Mouse (Mus musculus) CD8-positive naive resting alpha-beta T cell, adult 2 months (primary cell): ENCODE measurements around the gene Slc27a4.
A peak's percentile ranks its signal among the peaks of the same experiment; 100 is the strongest.

Source experiments
- DNase-seq, 2 experiments: peaks; one replicate each; pipeline ENCODE4 v3.0.0; 2022; ENCODE audit warnings: low read depth in 2 of 2, low spot score in 2 of 2

Gene Slc27a4

GRCm38 (mm10) chr2:29820025-29820817 is 17.8 kb downstream of the Slc27a4 start, which contains the start of gene Urm1:
Gene Urm1 (plus strand): TSS chr2:29820075.
- peak in 1 of 2 experiments; percentile 28 for DNase-seq

- DNase-seq = no peak
Observed at GRCm38 (mm10) chr2:29826318-29826925, 24.0 kb downstream of the Slc27a4 start.

- DNase-seq = peak; percentile 89 to 90
Observed at GRCm38 (mm10) chr2:29826926-29827708, 24.7 kb downstream of the Slc27a4 start.

GRCm38 (mm10) chr2:29827709-29828024 is 25.2 kb downstream of the Slc27a4 start:
- no peak for DNase-seq

- no peak for DNase-seq
Observed at GRCm38 (mm10) chr2:29831106-29831505, 28.7 kb downstream of the Slc27a4 start.

- no peak for DNase-seq
Observed at GRCm38 (mm10) chr2:29833796-29834195, 31.4 kb downstream of the Slc27a4 start.

- DNase-seq = no peak
Observed at GRCm38 (mm10) chr2:29835391-29835899, 33.0 kb downstream of the Slc27a4 start.

GRCm38 (mm10) chr2:29839460-29839859 is 37.0 kb downstream of the Slc27a4 start:
- DNase-seq = no peak

- no peak for DNase-seq
Observed at GRCm38 (mm10) chr2:29843231-29844105, 41.0 kb downstream of the Slc27a4 start.

GRCm38 (mm10) chr2:29844115-29844514 is 41.7 kb downstream of the Slc27a4 start:
- no peak for DNase-seq

GRCm38 (mm10) chr2:29844661-29845060 is 42.2 kb downstream of the Slc27a4 start:
- DNase-seq = no peak

GRCm38 (mm10) chr2:29845636-29846035 is 43.2 kb downstream of the Slc27a4 start:
- DNase-seq = no peak

- no peak for DNase-seq
Observed at GRCm38 (mm10) chr2:29846061-29846853, 43.8 kb downstream of the Slc27a4 start.

GRCm38 (mm10) chr2:29846911-29847310 is 44.5 kb downstream of the Slc27a4 start:
- no peak for DNase-seq

GRCm38 (mm10) chr2:29849041-29849440 is 46.6 kb downstream of the Slc27a4 start:
- no peak for DNase-seq

GRCm38 (mm10) chr2:29849841-29850480 is 47.5 kb downstream of the Slc27a4 start:
- no peak for DNase-seq

- no peak for DNase-seq
Observed at GRCm38 (mm10) chr2:29852957-29853485, 50.6 kb downstream of the Slc27a4 start.

- DNase-seq = no peak
Observed at GRCm38 (mm10) chr2:29853736-29854135, 51.3 kb downstream of the Slc27a4 start.

- DNase-seq = no peak
Observed at GRCm38 (mm10) chr2:29855585-29856210, 53.3 kb downstream of the Slc27a4 start.
